Mouse (Mus musculus) heart, embryonic 15.5 days (tissue): Measurements from ENCODE around the gene Ntn4. TPM values are rescaled to one million over a fixed set of nuclear protein-coding genes. Genes with fewer than 3 reads are reported as not detected.

Source experiments
- ATAC-seq: fragments of 200-750 bp; cut with Nextera tagmentation; replicated peaks from 2 replicates; pipeline ENCODE4 v1.8.0; 2017; ENCODE audit warnings: low read depth, moderate TSS enrichment; ENCODE audit not compliant: insufficient number of reproducible peaks, insufficient read depth, low FRiP score
- H3K27ac ChIP-seq: fragments of 300-500 bp; sonication (generic); 2 replicates; pipeline ENCODE4 v1.5.1; 2015; ENCODE audit warnings: mild to moderate bottlenecking, inconsistent platforms
- H3K27me3 ChIP-seq: fragments of 300-500 bp; sonication (generic); 2 replicates; pipeline ENCODE4 v1.6.1; 2015; ENCODE audit warnings: inconsistent platforms
- H3K36me3 ChIP-seq: fragments of 300-500 bp; sonication (generic); 2 replicates; pipeline ENCODE4 v1.6.1; 2015; ENCODE audit warnings: mild to moderate bottlenecking, inconsistent platforms
- H3K4me1 ChIP-seq: fragments of 300-500 bp; sonication (generic); replicated peaks from 2 replicates; pipeline ENCODE4 v1.6.1; 2015; ENCODE audit warnings: inconsistent platforms
- H3K4me2 ChIP-seq: fragments of 300-500 bp; sonication (generic); 2 replicates; pipeline ENCODE4 v1.6.1; 2015; ENCODE audit warnings: inconsistent platforms, mild to moderate bottlenecking, moderate library complexity
- H3K4me3 ChIP-seq: fragments of 300-500 bp; sonication (generic); 2 replicates; pipeline ENCODE4 v1.5.1; 2015; ENCODE audit warnings: mild to moderate bottlenecking, inconsistent platforms
- H3K9ac ChIP-seq: fragments of 300-500 bp; sonication (generic); 2 replicates; pipeline ENCODE4 v1.6.1; 2015; ENCODE audit warnings: mild to moderate bottlenecking, inconsistent platforms
- H3K9me3 ChIP-seq: fragments of 300-500 bp; sonication (generic); replicated peaks from 2 replicates; pipeline ENCODE4 v1.6.1; 2016; ENCODE audit warnings: inconsistent platforms
- WGBS: fragments of 180-500 bp; shearing (Covaris S2); methylation state at CpG from one replicate; pipeline ENCODE4 v1.1.7; 2015; ENCODE audit warnings: mixed read lengths; 5-methylcytosine and 5-hydroxymethylcytosine counted together
- polyA plus RNA-seq: library from polyadenylated mRNA; unstranded; fragments of >200 nt; fragmentation: Nextera tagmentation; extraction: Ambion mirVana; gene quantifications from 2 replicates; pipeline ENCODE4 v1.2.1, GENCODE M21; 2015

Ntn4 gene
- polyA plus RNA-seq, 1 experiment from 2014 or later: 2.6 TPM

GRCm38 (mm10) chr10:93642897-93643296 lies 2.4 kb downstream of the Ntn4 start:
- Histone ChIP-seq H3K9ac (no peak overlapping the region), H3K4me3 (peak overlapping the region; percentile 88), H3K4me2 (peak overlapping the region; percentile 98), H3K36me3 (no peaks in the 10 kb centered on the region), H3K27me3 (peaks cover 58% of the 10 kb centered on the region), H3K4me1 (peaks cover 35% of the 10 kb centered on the region), H3K27ac (peak overlapping the region; percentile 2; the same call in 1 of the 2 replicates), H3K9me3 (no peaks in the 10 kb centered on the region)
- 34% methylated on average over 8 of the region's 8 CpGs for WGBS
- ATAC-seq: no peak

GRCm38 (mm10) chr10:93644451-93644941 lies 4.0 kb downstream of the Ntn4 start:
- H3K36me3 ChIP-seq: no peaks in the 10 kb centered on the region
- peaks cover 42% of the 10 kb centered on the region for H3K27me3 ChIP-seq
- H3K9me3 ChIP-seq: no peaks in the 10 kb centered on the region
- no peak overlapping the region for H3K4me2 ChIP-seq
- 83% methylated on average over 12 of the region's 12 CpGs for WGBS
- H3K4me1 ChIP-seq: peaks cover 51% of the 10 kb centered on the region
- no peak overlapping the region for H3K9ac ChIP-seq
- ATAC-seq: no peak
- H3K4me3 ChIP-seq: no peak overlapping the region
- H3K27ac ChIP-seq: no peak overlapping the region

GRCm38 (mm10) chr10:93647655-93648561 lies 7.4 kb downstream of the Ntn4 start:
- Histone ChIP-seq H3K4me2 (peak overlapping the region; percentile 37; the same call in 1 of the 2 replicates), H3K27me3 (peaks cover 34% of the 10 kb centered on the region)

GRCm38 (mm10) chr10:93648598-93649102 lies 8.2 kb downstream of the Ntn4 start:
- Histone ChIP-seq H3K36me3 (no peaks in the 10 kb centered on the region), H3K27me3 (peaks cover 33% of the 10 kb centered on the region), H3K4me1 (peaks cover 31% of the 10 kb centered on the region), H3K4me3 (no peak overlapping the region), H3K9me3 (no peaks in the 10 kb centered on the region), H3K27ac (peak overlapping the region; percentile 81), H3K9ac (no peak overlapping the region), H3K4me2 (0 out of 2 replicates have a peak overlapping the region, but pooled peaks have one; percentile 37)
- WGBS: 58% methylated on average over 8 of the region's 8 CpGs
- no peak for ATAC-seq

More at GRCm38 (mm10) chr10:93647655-93648561, 7.4 kb downstream of the Ntn4 start:
- H3K9me3 ChIP-seq: no peaks in the 10 kb centered on the region
- H3K4me3 ChIP-seq: no peak overlapping the region
- H3K27ac ChIP-seq: peak overlapping the region; percentile 81
- peak; percentile 95 for ATAC-seq
- no peak overlapping the region for H3K9ac ChIP-seq
- peaks cover 34% of the 10 kb centered on the region for H3K4me1 ChIP-seq
- WGBS: 26% methylated on average over 10 of the region's 10 CpGs
- no peaks in the 10 kb centered on the region for H3K36me3 ChIP-seq

- Histone ChIP-seq H3K27me3 (peaks cover 31% of the 10 kb centered on the region), H3K9ac (no peak overlapping the region), H3K4me2 (no peak overlapping the region), H3K9me3 (no peaks in the 10 kb centered on the region), H3K4me1 (peaks cover 31% of the 10 kb centered on the region), H3K4me3 (no peak overlapping the region), H3K36me3 (no peaks in the 10 kb centered on the region), H3K27ac (no peak overlapping the region)
- WGBS: 75% methylated on average over 5 of the region's 5 CpGs
- no peak for ATAC-seq
Measured at GRCm38 (mm10) chr10:93649127-93649526, 8.6 kb downstream of the Ntn4 start.

- no peak overlapping the region for H3K4me3 ChIP-seq
- no peaks in the 10 kb centered on the region for H3K36me3 ChIP-seq
- peaks cover 31% of the 10 kb centered on the region for H3K4me1 ChIP-seq
- H3K9ac ChIP-seq: no peak overlapping the region
- H3K4me2 ChIP-seq: no peak overlapping the region
- H3K9me3 ChIP-seq: no peaks in the 10 kb centered on the region
- H3K27me3 ChIP-seq: peaks cover 30% of the 10 kb centered on the region
- 89% methylated on average over 5 of the region's 5 CpGs for WGBS
- no peak for ATAC-seq
- no peak overlapping the region for H3K27ac ChIP-seq
Measured at GRCm38 (mm10) chr10:93649600-93649999, 9.1 kb downstream of the Ntn4 start.

GRCm38 (mm10) chr10:93653322-93653721 lies 12.8 kb downstream of the Ntn4 start:
- Histone ChIP-seq H3K27ac (no peak overlapping the region), H3K9ac (no peak overlapping the region), H3K36me3 (no peaks in the 10 kb centered on the region), H3K4me2 (no peak overlapping the region), H3K4me3 (no peak overlapping the region), H3K27me3 (peaks cover 27% of the 10 kb centered on the region), H3K9me3 (no peaks in the 10 kb centered on the region), H3K4me1 (peaks cover 15% of the 10 kb centered on the region)
- no peak for ATAC-seq
- WGBS: 65% methylated on average over 2 of the region's 2 CpGs

GRCm38 (mm10) chr10:93655428-93655827 lies 14.9 kb downstream of the Ntn4 start:
- 70% methylated on average over 15 of the region's 15 CpGs for WGBS

GRCm38 (mm10) chr10:93659792-93660191 lies 19.3 kb downstream of the Ntn4 start:
- H3K9ac ChIP-seq: no peak overlapping the region
- 79% methylated on average over 1 of the region's 1 CpGs for WGBS
- no peak overlapping the region for H3K4me3 ChIP-seq
- no peaks in the 10 kb centered on the region for H3K36me3 ChIP-seq
- no peak overlapping the region for H3K4me2 ChIP-seq
- H3K27ac ChIP-seq: no peak overlapping the region
- peaks cover 24% of the 10 kb centered on the region for H3K4me1 ChIP-seq
- no peaks in the 10 kb centered on the region for H3K27me3 ChIP-seq
- ATAC-seq: no peak
- H3K9me3 ChIP-seq: no peaks in the 10 kb centered on the region

More at GRCm38 (mm10) chr10:93655428-93655827, 14.9 kb downstream of the Ntn4 start:
- no peak overlapping the region for H3K9ac ChIP-seq
- no peak overlapping the region for H3K4me3 ChIP-seq
- no peak overlapping the region for H3K4me2 ChIP-seq
- peaks cover 18% of the 10 kb centered on the region for H3K27me3 ChIP-seq
- H3K27ac ChIP-seq: no peak overlapping the region
- no peaks in the 10 kb centered on the region for H3K9me3 ChIP-seq
- no peak for ATAC-seq
- H3K4me1 ChIP-seq: no peaks in the 10 kb centered on the region
- H3K36me3 ChIP-seq: no peaks in the 10 kb centered on the region

- Histone ChIP-seq H3K4me2 (no peak overlapping the region), H3K4me3 (no peak overlapping the region), H3K9me3 (no peaks in the 10 kb centered on the region), H3K27me3 (no peaks in the 10 kb centered on the region), H3K4me1 (peaks cover 24% of the 10 kb centered on the region), H3K27ac (0 out of 2 replicates have a peak overlapping the region, but pooled peaks have one; percentile 25), H3K36me3 (no peaks in the 10 kb centered on the region), H3K9ac (no peak overlapping the region)
- 77% methylated on average over 6 of the region's 6 CpGs for WGBS
- no peak for ATAC-seq
Measured at GRCm38 (mm10) chr10:93661348-93661991, 21.0 kb downstream of the Ntn4 start.

GRCm38 (mm10) chr10:93662018-93662417 lies 21.5 kb downstream of the Ntn4 start:
- 58% methylated on average over 5 of the region's 5 CpGs for WGBS
- H3K27ac ChIP-seq: peak overlapping the region; percentile 47
- no peak overlapping the region for H3K4me3 ChIP-seq
- H3K9me3 ChIP-seq: no peaks in the 10 kb centered on the region
- H3K9ac ChIP-seq: no peak overlapping the region
- no peaks in the 10 kb centered on the region for H3K27me3 ChIP-seq
- no peak for ATAC-seq
- no peaks in the 10 kb centered on the region for H3K36me3 ChIP-seq
- H3K4me2 ChIP-seq: no peak overlapping the region
- H3K4me1 ChIP-seq: peaks cover 24% of the 10 kb centered on the region
